8 mouse cellular contexts compared by ENCODE assay signal in the genomic region with DNA sequence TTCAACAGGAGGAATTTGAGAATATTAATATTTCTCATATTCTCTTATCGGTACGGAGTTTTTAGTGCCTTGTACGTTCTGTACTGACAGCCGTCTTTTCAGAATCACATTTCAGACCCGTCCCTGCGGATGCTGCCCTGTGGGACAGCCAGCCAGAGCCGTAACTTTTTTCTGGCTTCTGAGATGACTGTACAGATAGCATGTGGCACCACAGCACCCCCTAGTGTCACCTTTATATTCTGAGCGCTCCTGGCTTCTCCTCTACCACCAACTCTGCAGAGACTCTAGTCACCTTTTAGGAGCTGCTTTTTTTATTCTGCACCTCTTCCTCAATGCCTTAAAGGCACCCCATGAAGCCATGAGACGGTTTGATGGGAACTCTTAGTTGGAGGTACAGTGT. TPM values are rescaled to one million over a fixed set of nuclear protein-coding genes. Genes with fewer than 3 reads are reported as not detected.
DNase-seq lines count a peak whose midpoint lies in the region; ATAC-seq and TF ChIP-seq lines count a peak whose summit lies in the region.

No protein-coding gene starts in this region.

- peak overlapping the region; percentile 54 for H3K4me2 ChIP-seq in heart, embryonic 16.5 days (ENCODE audit: low read depth, low read length)
- H3K4me2 ChIP-seq in lung, postnatal 0 days (replicated peaks; ENCODE audit: low read depth, low read length), result peak overlapping the region; percentile 44

- TF ChIP-seq EP300 in lung, postnatal 0 days (IDR thresholded peaks at IDR 0.05), result no peak

- peak; percentile 71 for ATAC-seq in heart, embryonic 16.5 days (replicated peaks; ENCODE audit: extremely low read depth, insufficient read depth, low FRiP score)
- ATAC-seq in lung, postnatal 0 days, result peak; percentile 71

- H3K4me1 ChIP-seq in forebrain, embryonic 10.5 days, result peaks cover 20% of the 10 kb centered on the region
- peaks cover 4% of the 10 kb centered on the region; the same call in 1 of the 2 replicates for H3K4me1 ChIP-seq in heart, embryonic 16.5 days (ENCODE audit: control insufficient read depth, insufficient read depth, low read length)
- H3K4me1 ChIP-seq in lung, postnatal 0 days (ENCODE audit: insufficient read depth, low read depth, low read length), result peaks cover 14% of the 10 kb centered on the region; the same call in 1 of the 2 replicates

- peak overlapping the region; percentile 22 for H3K4me3 ChIP-seq in forebrain, embryonic 10.5 days
- H3K4me3 ChIP-seq in heart, embryonic 16.5 days (ENCODE audit: low read length), result peak overlapping the region; percentile 25
- H3K4me3 ChIP-seq in lung, postnatal 0 days (ENCODE audit: low read depth, low read length), result peak overlapping the region; percentile 3; the same call in 1 of the 2 replicates

- no peaks in the 10 kb centered on the region for H3K9me3 ChIP-seq in forebrain, embryonic 10.5 days
- H3K9me3 ChIP-seq in heart, embryonic 16.5 days (replicated peaks; ENCODE audit: control insufficient read depth, low read length), result no peaks in the 10 kb centered on the region
- no peaks in the 10 kb centered on the region for H3K9me3 ChIP-seq in lung, postnatal 0 days (ENCODE audit: low read length)

- peaks cover 48% of the 10 kb centered on the region for H3K36me3 ChIP-seq in forebrain, embryonic 10.5 days (replicated peaks)
- peaks cover 4% of the 10 kb centered on the region; the same call in 1 of the 2 replicates for H3K36me3 ChIP-seq in heart, embryonic 16.5 days (ENCODE audit: control insufficient read depth, insufficient read depth)
- peaks cover 23% of the 10 kb centered on the region for H3K36me3 ChIP-seq in lung, postnatal 0 days (ENCODE audit: insufficient read depth, low read length)

- 15% methylated on average over 9 of the region's 9 CpGs for WGBS in forebrain, embryonic 10.5 days
- 6% methylated on average over 9 of the region's 9 CpGs for WGBS in heart, embryonic 16.5 days
- 7% methylated on average over 9 of the region's 9 CpGs for WGBS in lung, postnatal 0 days

- 0 out of 2 replicates have a peak overlapping the region, but pooled peaks have one; percentile 58 for H3K27ac ChIP-seq in forebrain, embryonic 10.5 days
- H3K27ac ChIP-seq in heart, embryonic 16.5 days (ENCODE audit: low read length), result peak overlapping the region; percentile 77
- peak overlapping the region; percentile 90 for H3K27ac ChIP-seq in lung, postnatal 0 days (ENCODE audit: low read length)

- no peaks in the 10 kb centered on the region for H3K27me3 ChIP-seq in forebrain, embryonic 10.5 days (ENCODE audit: poor library complexity, severe bottlenecking)
- H3K27me3 ChIP-seq in heart, embryonic 16.5 days (ENCODE audit: control insufficient read depth, insufficient read depth, low read length), result no peaks in the 10 kb centered on the region
- H3K27me3 ChIP-seq in lung, postnatal 0 days (replicated peaks; ENCODE audit: insufficient read depth, low read length), result no peaks in the 10 kb centered on the region

- peak; percentile 87 for TF ChIP-seq CTCF in lung, postnatal 0 days (IDR thresholded peaks at IDR 0.05)

- no peak overlapping the region for H3K9ac ChIP-seq in heart, embryonic 16.5 days (ENCODE audit: low read length)
- H3K9ac ChIP-seq in lung, postnatal 0 days (replicated peaks; ENCODE audit: low read depth), result 0 out of 2 replicates have a peak overlapping the region, but pooled peaks have one; percentile 23

- DNase-seq in MN1 (ENCODE audit: low spot score), result peak; percentile 82
- peak; percentile 70 for DNase-seq in c-Kit-positive CD71-positive TER-119-negative erythroid progenitor cells, embryonic 14.5 days (ENCODE audit: low read depth)
- peak; percentile 63 for DNase-seq in forebrain, embryonic 10.5 days (ENCODE audit: extremely low spot score, low spot score)
- peak; percentile 87 for DNase-seq in kidney, postnatal 14 days
- peak; percentile 93 for DNase-seq in lung, postnatal 0 days (ENCODE audit: low spot score)
- DNase-seq in ovary, postnatal 14 days (ENCODE audit: low spot score), result peak; percentile 64
- peak; percentile 73 to 75 for DNase-seq in thymus, postnatal 36 days

RNA-seq across cellular contexts. Expression of a gene that starts 47.7 kb away (rescaled TPM):
- polyA plus RNA-seq in forebrain, embryonic 10.5 days (2016; fragmentation: Nextera tagmentation; extraction: Ambion mirVana), result not detected in 2 replicates
- not detected in 2 replicates for polyA plus RNA-seq in heart, embryonic 16.5 days (2015; fragmentation: Nextera tagmentation; extraction: Ambion mirVana)
- polyA plus RNA-seq in lung, postnatal 0 days (2015; fragmentation: Nextera tagmentation; extraction: Ambion mirVana), result not detected in 2 replicates

Comparison
In these comparisons a context has a peak if more than half of its experiments do, and no peak if none do; other contexts are left out.
1. Peak in every context shown above with its lines: DNase-seq, ATAC-seq, H3K4me3 ChIP-seq and H3K27ac ChIP-seq.